Mouse (Mus musculus) WW6 (cell line): ENCODE results near the gene Vav2.

Experiments
- DNase-seq: peaks from one replicate; pipeline ENCODE4 v3.0.0-alpha.2; 2013; ENCODE audit warnings: low read depth, low spot score

Gene Vav2

DNA sequence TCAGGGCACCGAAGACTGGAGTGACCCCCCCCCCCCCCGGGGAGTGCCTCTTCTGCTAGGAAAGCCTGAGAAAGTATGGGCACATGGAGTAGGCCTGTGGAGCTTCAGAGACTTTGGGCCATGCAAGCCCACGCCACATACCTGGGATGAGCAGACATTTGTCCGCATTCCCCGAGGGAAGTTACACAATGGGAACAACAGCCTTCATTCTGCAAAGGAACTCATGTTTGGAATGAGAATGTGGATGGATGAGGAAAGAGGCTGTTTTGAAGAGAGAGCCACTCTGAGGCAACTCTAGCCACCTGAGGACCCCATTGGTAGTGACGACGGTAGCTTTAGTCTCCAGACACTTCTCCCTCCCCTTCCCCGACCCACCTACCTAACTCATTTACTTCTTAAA is 106.0 kb downstream of the Vav2 start:
- no peak for DNase-seq

- no peak for DNase-seq
These were observed 108.2 kb downstream of the Vav2 start for GRCm38 (mm10) chr2:27318606-27319005.

DNA sequence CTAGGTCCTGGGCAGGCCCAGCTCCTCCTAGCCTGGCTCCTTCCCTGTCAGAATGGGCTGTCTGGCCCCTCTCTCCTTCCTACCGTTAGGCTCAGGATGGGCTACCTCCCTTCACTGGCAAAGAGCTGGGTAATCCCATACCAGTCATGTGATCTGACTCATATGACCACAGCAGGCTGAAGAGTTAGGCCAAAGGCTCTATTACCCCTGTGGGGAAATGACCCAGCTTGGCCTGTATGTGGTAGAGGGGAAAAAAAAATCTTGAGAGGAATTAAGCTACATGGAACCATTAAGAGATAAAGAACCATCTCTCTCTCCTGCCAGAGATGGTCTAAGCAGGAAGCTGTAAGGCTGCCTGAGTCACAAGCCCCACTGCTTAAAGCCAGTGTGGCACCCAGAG is 108.6 kb downstream of the Vav2 start:
- no peak for DNase-seq

DNA sequence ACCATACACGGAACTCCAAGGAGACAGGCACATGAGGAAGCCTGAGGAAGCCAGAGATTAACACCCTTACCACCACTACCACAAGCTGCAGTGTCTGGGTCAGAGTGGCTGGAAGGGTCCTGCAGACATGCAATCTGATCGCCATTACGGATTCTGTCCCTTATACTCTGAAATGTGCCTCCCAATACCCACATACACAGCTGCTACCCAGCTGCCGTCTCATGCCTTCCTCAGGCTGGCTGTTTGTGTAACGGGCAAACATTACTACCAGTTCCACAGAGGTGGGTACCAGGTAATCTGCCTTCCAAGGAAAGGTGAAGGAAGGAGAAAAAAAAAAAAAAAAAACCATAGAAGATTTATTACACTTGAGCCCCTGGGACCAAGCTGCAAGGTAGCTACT is 110.7 kb downstream of the Vav2 start:
- no peak for DNase-seq

DNA sequence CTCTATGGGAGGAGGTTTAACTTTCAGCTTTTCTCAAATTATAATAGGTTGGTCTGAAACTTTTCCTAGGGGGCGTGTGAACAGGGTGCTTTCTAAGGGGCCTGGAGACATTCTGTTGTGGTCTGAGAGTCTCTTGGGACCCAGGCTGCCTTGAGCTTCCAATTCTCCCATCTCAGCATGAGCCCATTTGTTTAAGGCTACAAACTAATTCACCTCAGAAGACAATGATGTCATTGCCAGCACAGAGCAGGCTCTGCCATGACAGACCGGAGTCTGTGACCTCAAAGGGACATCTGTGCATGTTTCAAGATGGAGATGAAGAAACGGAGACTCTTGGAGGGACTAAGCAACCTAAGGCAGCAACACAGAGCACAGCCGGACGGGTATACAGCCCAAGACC is 112.6 kb downstream of the Vav2 start:
- DNase-seq = no peak

DNA sequence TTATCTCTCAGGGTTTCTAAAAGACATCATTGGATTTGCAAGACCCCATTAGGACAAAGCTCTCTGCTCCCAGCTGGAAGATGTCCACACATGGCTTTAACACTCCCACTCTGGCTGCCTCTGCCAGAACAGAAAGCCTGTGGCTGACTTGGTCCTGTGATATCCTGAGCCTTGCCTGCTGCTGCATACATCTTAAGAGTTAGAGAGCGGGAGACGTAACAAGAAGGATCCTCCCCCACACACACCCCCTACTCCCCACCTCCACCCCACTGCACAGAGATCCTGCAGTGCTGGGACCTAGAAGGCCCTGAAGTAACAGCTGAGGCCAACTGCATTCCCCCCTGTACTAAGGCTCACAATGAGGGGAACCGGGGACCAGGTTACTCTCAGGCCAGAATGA is 114.3 kb downstream of the Vav2 start:
- no peak for DNase-seq

GRCm38 (mm10) chr2:27311606-27312005 is 115.2 kb downstream of the Vav2 start:
- no peak for DNase-seq

GRCm38 (mm10) chr2:27310908-27311307 is 115.9 kb downstream of the Vav2 start:
- no peak for DNase-seq

GRCm38 (mm10) chr2:27310221-27310620 is 116.6 kb downstream of the Vav2 start:
- no peak for DNase-seq

DNA sequence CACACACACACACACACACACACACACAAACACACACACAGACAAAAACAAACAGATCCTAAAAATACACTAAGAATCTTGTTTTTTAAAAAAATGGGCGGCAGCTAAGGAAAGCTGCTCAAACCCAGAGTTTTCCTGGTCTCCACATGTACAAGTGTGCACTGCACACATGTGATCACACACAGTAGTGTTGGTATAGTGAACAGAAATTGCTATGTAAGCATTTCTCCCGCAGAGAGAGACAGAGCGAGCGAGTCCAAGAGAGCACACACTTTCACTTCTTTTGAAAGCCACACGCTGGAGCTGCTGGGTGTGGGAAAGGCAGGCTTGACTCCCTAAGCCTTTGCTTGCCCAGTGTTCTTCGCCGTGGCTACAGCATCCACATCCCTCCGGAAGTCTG is 120.2 kb downstream of the Vav2 start:
- DNase-seq = no peak

- no peak for DNase-seq
These were observed 122.1 kb downstream of the Vav2 start for GRCm38 (mm10) chr2:27304741-27305140.

DNA sequence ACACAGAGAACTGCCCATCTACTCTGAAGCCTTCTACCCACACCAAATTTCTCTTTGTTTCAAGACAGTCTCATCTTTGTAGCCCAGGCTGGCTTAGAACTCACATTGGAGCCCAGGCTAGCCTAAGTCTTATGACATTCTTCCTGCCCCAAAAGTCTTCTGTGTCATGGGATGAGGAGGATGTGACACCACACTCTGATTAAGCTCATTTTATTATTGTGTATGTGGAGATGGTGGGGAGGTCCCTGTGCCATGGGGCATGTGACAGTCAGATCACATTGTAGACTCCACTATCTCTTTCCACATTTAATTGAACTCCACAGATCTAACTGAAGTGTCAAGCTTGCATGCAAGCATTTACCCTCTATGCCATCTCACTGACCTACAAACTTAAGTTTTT is 122.8 kb downstream of the Vav2 start:
- no peak for DNase-seq

- no peak for DNase-seq
These were observed 125.3 kb downstream of the Vav2 start for GRCm38 (mm10) chr2:27301444-27302111.

- no peak for DNase-seq
These were observed 125.9 kb downstream of the Vav2 start for GRCm38 (mm10) chr2:27300725-27301443.

DNA sequence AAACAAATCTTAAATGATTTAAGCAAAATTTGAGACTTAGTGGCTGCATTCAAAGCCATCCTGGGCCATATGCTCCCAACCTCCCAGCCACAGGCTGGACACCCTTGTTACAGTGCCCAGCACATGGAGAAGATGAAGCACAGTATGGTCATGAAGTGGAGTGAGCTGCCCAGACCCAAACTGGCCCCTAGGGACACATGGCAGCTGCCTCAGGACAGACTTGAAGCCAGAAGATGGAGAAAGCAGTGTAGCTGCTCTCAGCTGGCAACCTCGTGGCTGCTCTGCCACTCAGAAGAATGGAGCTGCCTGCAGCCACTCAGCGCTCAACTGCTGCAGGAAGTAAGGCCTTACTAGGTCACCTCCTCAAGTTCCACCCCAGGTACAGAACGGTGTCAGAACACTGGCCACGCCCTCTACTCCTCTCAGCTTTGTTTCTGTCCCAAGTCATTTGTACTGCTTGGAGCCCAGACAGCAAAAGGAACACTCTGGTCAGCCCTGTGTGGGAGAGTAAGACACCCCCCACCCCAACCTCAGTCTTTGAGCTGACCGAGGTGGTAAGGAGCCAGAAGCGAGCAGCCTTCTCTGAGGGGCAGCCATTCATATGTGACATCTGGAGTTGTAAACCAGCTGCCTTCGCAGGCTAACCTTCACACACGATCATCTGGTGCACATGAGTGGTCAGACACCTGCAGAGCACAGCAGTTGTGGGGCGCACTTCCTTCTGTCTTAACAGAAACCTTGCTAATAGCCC is 130.0 kb downstream of the Vav2 start:
- DNase-seq = no peak

DNA sequence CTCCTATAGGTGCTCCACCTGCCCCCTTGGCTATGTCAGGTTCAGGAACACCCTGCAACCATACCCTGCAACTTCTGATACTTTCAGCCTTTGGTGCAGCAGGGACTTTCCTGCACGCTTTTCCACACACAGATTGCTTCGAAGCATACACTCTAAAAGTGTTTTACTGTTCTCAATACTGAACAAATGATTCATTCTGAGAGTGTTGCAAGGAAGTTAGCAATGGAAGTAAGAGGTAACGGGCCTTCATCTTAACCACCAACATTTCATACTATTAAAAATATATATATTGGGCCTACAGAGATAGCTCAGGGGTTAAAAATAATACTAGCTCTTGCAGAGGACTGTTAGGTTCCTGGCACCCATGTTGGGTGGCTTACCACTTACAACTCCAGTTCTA is 132.1 kb downstream of the Vav2 start:
- DNase-seq = no peak

DNA sequence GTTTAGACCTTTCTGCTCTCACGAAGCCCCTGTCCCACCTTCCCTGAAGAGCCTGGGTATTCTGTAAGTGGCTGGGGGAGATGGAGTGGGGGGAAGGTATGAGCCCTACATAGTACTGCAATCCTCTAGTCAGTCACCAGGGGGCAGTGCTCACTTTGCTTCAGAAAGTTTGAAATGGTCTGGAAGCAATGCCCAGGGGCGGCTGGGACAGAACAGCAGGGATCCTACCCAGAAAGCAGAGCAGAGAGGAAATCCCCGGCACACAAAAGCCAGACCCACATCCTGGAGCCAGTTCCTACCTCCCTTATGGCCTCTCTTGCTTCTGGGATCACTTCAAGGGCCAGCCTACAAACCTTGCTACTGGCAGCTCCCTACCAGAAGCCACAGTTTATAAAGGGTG is 137.8 kb downstream of the Vav2 start:
- DNase-seq = peak; percentile 73

DNA sequence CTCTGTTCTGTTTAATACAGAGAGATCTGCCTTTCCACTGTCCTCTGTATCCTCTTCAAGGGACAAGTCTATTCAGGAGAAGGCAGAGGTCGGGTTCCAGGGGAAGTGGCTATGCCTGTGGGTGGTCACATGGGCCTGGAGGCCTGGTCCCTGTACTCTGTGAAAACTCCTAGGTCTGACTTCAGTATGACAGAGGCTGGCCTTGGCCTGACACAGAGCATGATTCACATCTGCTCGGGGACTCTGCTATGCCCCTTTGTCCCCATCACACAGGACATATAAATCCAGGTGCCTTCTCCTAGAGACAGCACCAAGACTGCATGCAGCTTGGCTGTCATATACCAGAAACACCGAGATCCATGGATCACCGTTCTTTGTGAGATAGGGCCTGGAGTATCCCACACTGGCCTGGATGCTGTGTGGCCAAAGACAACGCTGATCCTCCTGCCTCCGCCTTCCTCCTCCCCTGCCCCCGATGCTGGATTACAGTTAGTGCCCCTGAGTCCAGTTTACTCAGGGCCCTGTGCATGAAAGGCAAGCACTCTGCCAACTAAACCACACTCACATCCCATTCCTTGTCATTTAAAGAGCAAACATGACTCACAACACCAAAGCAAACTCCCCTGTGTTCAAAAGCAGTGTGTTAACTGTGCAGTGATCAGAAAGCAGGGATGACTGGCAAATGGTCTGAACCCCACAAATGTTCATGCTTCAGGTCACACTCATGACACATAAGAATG is 139.7 kb downstream of the Vav2 start:
- DNase-seq = no peak

DNA sequence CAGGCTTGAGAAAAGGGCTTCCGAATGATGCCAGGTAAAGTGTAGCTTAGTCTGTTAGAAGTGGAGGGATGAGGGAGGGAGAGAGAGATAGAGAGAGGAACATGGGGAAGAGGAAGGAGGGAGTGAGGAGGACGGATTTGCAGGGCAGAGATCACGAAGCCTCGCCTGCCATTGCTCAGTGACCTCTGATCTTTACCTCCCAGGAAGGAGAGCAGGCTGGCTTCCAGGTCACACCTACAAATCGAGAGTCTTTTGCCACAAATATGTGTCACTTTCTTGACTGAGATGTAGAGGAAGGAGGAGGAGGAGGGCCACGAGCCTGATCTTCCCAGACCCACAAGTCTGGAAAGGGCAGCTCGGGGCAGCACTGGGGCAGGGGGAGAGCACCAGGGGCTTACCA is 142.4 kb downstream of the Vav2 start:
- no peak for DNase-seq

DNA sequence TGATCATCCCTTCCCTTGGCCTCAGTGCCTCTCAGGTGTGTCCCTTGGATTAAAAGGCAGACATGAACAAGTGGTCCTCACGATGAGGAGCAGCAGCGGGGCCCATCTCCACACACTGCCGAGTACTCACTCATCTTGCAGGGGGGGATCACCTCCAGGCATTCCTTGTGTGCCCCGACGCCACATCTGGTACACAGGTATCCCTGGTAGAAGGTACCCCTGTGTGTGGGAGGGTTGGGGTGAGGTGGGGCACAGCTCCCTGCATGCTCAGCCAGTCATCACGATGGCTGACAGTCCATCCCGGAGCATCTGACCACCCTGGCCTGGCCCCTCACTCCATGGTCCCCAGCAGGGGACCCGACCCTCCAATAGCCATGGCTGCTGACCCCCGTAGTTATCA is 145.1 kb downstream of the Vav2 start:
- no peak for DNase-seq

GRCm38 (mm10) chr2:27280920-27281611 is 145.8 kb downstream of the Vav2 start:
- DNase-seq = peak; percentile 18

- DNase-seq = no peak
These were observed 148.0 kb downstream of the Vav2 start for GRCm38 (mm10) chr2:27278859-27279258.
